Mouse (Mus musculus) kidney, embryonic 16.5 days (tissue): ENCODE results near the gene Cd7. TPM values are rescaled to one million over a fixed set of nuclear protein-coding genes. Genes with fewer than 3 reads are reported as not detected.

Experiments
- ATAC-seq: fragments of 200-750 bp; cut with Nextera tagmentation; 2 replicates; pipeline ENCODE4 v1.8.0; 2017; ENCODE audit warnings: moderate TSS enrichment; ENCODE audit not compliant: low FRiP score, low TSS enrichment
- H3K27ac ChIP-seq: fragments of 300-500 bp; sonication (generic); 2 replicates; pipeline ENCODE4 v1.5.1; 2014; ENCODE audit warnings: low read length
- H3K27me3 ChIP-seq: fragments of 300-500 bp; sonication (generic); 2 replicates; pipeline ENCODE4 v1.6.1; 2014; ENCODE audit warnings: low read length, control low read depth, mixed read lengths; ENCODE audit not compliant: insufficient read depth
- H3K36me3 ChIP-seq: fragments of 300-500 bp; sonication (generic); 2 replicates; pipeline ENCODE4 v1.6.1; 2014; ENCODE audit warnings: low read length, control low read depth, mixed read lengths; ENCODE audit not compliant: insufficient read depth
- H3K4me1 ChIP-seq: fragments of 300-500 bp; sonication (generic); 2 replicates; pipeline ENCODE4 v1.6.1; 2014; ENCODE audit warnings: low read length, control low read depth, mixed read lengths; ENCODE audit not compliant: insufficient read depth
- H3K4me2 ChIP-seq: fragments of 300-500 bp; sonication (generic); replicated peaks from 2 replicates; pipeline ENCODE4 v1.6.1; 2014; ENCODE audit warnings: low read depth, low read length
- H3K4me3 ChIP-seq: fragments of 300-500 bp; sonication (generic); 2 replicates; pipeline ENCODE4 v1.5.1; 2014; ENCODE audit warnings: mild to moderate bottlenecking, low read length
- H3K9ac ChIP-seq: fragments of 300-500 bp; sonication (generic); replicated peaks from 2 replicates; pipeline ENCODE4 v1.6.1; 2014; ENCODE audit warnings: low read length
- H3K9me3 ChIP-seq: fragments of 300-500 bp; sonication (generic); 2 replicates; pipeline ENCODE4 v1.6.1; 2016; ENCODE audit warnings: low read length, control low read depth
- WGBS: fragments of 180-500 bp; shearing (Covaris S2); extraction: QIAGEN DNeasy Blood & Tissue Kit; methylation state at CpG from one replicate; pipeline ENCODE4 v1.1.7; 2014; 5-methylcytosine and 5-hydroxymethylcytosine counted together
- polyA plus RNA-seq: library from polyadenylated mRNA; unstranded; fragments of >200 nt; fragmentation: Nextera tagmentation; extraction: Ambion mirVana; gene quantifications from 2 replicates; pipeline ENCODE4 v1.2.1, GENCODE M21; 2015

Cd7 gene
- polyA plus RNA-seq, 1 experiment from 2014 or later: 0.97 TPM

GRCm38 (mm10) chr11:120987608-120988007 lies 51.6 kb downstream of the Cd7 start:
- Histone ChIP-seq H3K36me3 (peaks cover 31% of the 10 kb centered on the region), H3K27ac (no peak overlapping the region), H3K4me2 (no peak overlapping the region), H3K27me3 (no peaks in the 10 kb centered on the region), H3K4me3 (no peak overlapping the region), H3K4me1 (peaks cover 31% of the 10 kb centered on the region), H3K9me3 (no peaks in the 10 kb centered on the region), H3K9ac (no peak overlapping the region)
- WGBS: 69% methylated on average over 3 of the region's 3 CpGs
- no peak for ATAC-seq

Other genes starting within 250 kb of the Cd7 start
- 89.9 and 91.0 TPM in 2 replicates for gene Dus1l, start 243.0 kb downstream of the Cd7 start, polyA plus RNA-seq
- 50.0 and 50.4 TPM in 2 replicates for gene Fasn, start 214.9 kb downstream of the Cd7 start, polyA plus RNA-seq
- gene Ccdc57, start 106.5 kb downstream of the Cd7 start, polyA plus RNA-seq: 8.6 and 9.2 TPM in 2 replicates
- 63.5 and 66.4 TPM in 2 replicates for gene Slc16a3, start 90.9 kb downstream of the Cd7 start, polyA plus RNA-seq
- 150 and 154 TPM in 2 replicates for gene Csnk1d, start 48.1 kb downstream of the Cd7 start, polyA plus RNA-seq
- gene Sectm1b, start 24.2 kb upstream of the Cd7 start, polyA plus RNA-seq: 0.10 and 0.21 TPM in 2 replicates
- gene Sectm1a, start 41.8 kb upstream of the Cd7 start, polyA plus RNA-seq: 0.41 TPM in 1 of 2 replicates, not detected in the other
- gene Tex19.2, start 79.3 kb upstream of the Cd7 start, polyA plus RNA-seq: not detected in 2 replicates
- gene Tex19.1, start 106.7 kb upstream of the Cd7 start, polyA plus RNA-seq: 0.10 and 0.20 TPM in 2 replicates
- gene Uts2r, start 120.9 kb upstream of the Cd7 start, polyA plus RNA-seq: 0.09 TPM in 1 of 2 replicates, not detected in the other
- 11.3 and 11.8 TPM in 2 replicates for gene Hexdc, start 165.0 kb upstream of the Cd7 start, polyA plus RNA-seq
- gene Ogfod3, start 165.3 kb upstream of the Cd7 start, polyA plus RNA-seq: 30.8 and 39.7 TPM in 2 replicates
- 40.4 and 41.0 TPM in 2 replicates for gene Cybc1, start 189.9 kb upstream of the Cd7 start, polyA plus RNA-seq
- 70.9 and 76.0 TPM in 2 replicates for gene Narf, start 197.8 kb upstream of the Cd7 start, polyA plus RNA-seq
- gene Foxk2, start 220.6 kb upstream of the Cd7 start, polyA plus RNA-seq: 7.1 and 8.8 TPM in 2 replicates